Mouse (Mus musculus): ENCODE measurements around the gene Gm21988. TPM values are rescaled to one million over a fixed set of nuclear protein-coding genes. Genes with fewer than 3 reads are reported as not detected.

The Gm21988 gene
- polyA plus RNA-seq, 1 experiment from 2014 or later, result 15.3 TPM

DNA sequence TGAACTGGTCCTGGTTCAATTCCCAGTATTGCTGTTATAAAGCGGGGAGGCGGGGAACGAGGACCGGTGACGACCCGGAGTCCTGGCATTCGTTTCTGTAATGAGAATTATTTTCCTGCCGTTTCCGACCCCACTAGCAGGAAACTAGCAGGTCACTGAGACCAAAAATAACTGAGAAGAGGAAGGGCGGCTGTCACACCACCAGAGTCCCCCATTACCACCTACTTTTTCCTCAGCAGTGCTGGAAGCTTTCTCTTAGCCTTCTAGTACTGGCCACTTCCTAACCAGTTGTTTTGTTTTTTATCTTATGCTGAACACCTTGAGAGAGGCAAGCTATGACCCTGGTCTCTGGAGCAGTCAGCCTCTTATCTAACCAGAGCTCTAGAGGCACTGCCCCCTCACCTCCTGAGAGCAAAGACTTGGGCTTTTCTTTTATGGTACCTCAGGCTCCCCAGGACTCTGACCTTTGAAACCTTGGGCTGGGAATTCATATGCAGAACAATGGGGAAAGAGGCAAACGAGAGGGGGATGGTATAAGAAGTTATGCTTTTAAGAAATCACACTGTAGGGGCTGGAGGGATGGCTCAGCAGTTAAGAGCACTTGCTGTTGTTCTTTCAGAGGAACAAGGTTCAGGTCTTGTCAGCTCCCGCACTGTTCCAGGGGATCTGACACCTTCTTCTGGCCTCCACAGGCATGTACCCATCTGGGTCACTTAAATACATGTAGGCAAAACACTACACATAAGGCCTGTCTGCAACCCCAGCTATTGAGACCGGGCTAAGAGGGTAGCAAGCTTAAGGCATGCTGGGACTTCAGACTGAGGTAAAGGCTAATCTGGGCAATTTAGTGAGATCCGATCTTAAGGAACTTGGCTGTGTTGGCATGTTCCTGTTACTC is 17.8 kb downstream of the Gm21988 start:
- WGBS, result 13% methylated on average over 14 of the region's 14 CpGs
- Histone ChIP-seq H3K4me2 (replicated peaks; ENCODE audit: low read depth, low read length) (peak overlapping the region; percentile 85), H3K36me3 (ENCODE audit: insufficient read depth, low read length) (no peaks in the 10 kb centered on the region), H3K4me1 (ENCODE audit: insufficient read depth, low read depth, low read length) (peaks cover 16% of the 10 kb centered on the region; the same call in 1 of the 2 replicates), H3K4me3 (ENCODE audit: low read depth, low read length) (peak overlapping the region; percentile 43), H3K9ac (replicated peaks; ENCODE audit: low read depth) (peak overlapping the region; percentile 56), H3K27ac (ENCODE audit: low read length) (peak overlapping the region; percentile 84), H3K27me3 (replicated peaks; ENCODE audit: insufficient read depth, low read length) (0 out of 2 replicates have a peak, but pooled peaks cover under 1% of the 10 kb centered on the region), H3K9me3 (ENCODE audit: low read length) (no peaks in the 10 kb centered on the region)
- DNase-seq (ENCODE audit: low spot score) (peak; percentile 57), ATAC-seq (peak; percentile 21; the same call in 1 of the 2 replicates)
- no peak for TF ChIP-seq CTCF (IDR thresholded peaks at IDR 0.05)
- TF ChIP-seq EP300 (IDR thresholded peaks at IDR 0.05), result no peak

GRCm38 (mm10) chr11:70220731-70221602 is 18.7 kb downstream of the Gm21988 start, which contains the start of gene Slc16a13:
Slc16a13 (minus strand) TSS chr11:70221064.
- Histone ChIP-seq H3K4me2 (replicated peaks; ENCODE audit: low read depth, low read length) (peak within 1 kb of the TSS; percentile 85), H3K27ac (ENCODE audit: low read length) (peak within 1 kb of the TSS; percentile 84), H3K4me1 (ENCODE audit: insufficient read depth, low read depth, low read length) (peaks cover 14% of the 10 kb centered on the region; the same call in 1 of the 2 replicates), H3K27me3 (replicated peaks; ENCODE audit: insufficient read depth, low read length) (0 out of 2 replicates have a peak, but pooled peaks cover 8% of the 10 kb centered on the region), H3K9me3 (ENCODE audit: low read length) (no peaks in the 10 kb centered on the region), H3K4me3 (ENCODE audit: low read depth, low read length) (peak within 1 kb of the TSS; percentile 43), H3K9ac (replicated peaks; ENCODE audit: low read depth) (peak within 1 kb of the TSS; percentile 56), H3K36me3 (ENCODE audit: insufficient read depth, low read length) (no peaks in the 10 kb centered on the region)
- DNase-seq (ENCODE audit: low spot score) (peak; percentile 97), ATAC-seq (peak; percentile 96)
- WGBS, result under 1% methylated on average over 28 of the region's 28 CpGs
- TF ChIP-seq CTCF (IDR thresholded peaks at IDR 0.05) (no peak), EP300 (IDR thresholded peaks at IDR 0.05) (no peak)

GRCm38 (mm10) chr11:70220323-70220722 is 19.3 kb downstream of the Gm21988 start:
- Histone ChIP-seq H3K36me3 (ENCODE audit: insufficient read depth, low read length) (no peaks in the 10 kb centered on the region), H3K4me1 (ENCODE audit: insufficient read depth, low read depth, low read length) (peaks cover 14% of the 10 kb centered on the region; the same call in 1 of the 2 replicates), H3K9me3 (ENCODE audit: low read length) (no peaks in the 10 kb centered on the region), H3K27ac (ENCODE audit: low read length) (0 out of 2 replicates have a peak overlapping the region, but pooled peaks have one; percentile 34), H3K9ac (replicated peaks; ENCODE audit: low read depth) (peak overlapping the region; percentile 55), H3K27me3 (replicated peaks; ENCODE audit: insufficient read depth, low read length) (peaks cover 14% of the 10 kb centered on the region), H3K4me3 (ENCODE audit: low read depth, low read length) (peak overlapping the region; percentile 43), H3K4me2 (replicated peaks; ENCODE audit: low read depth, low read length) (peak overlapping the region; percentile 85)
- no peak for TF ChIP-seq EP300 (IDR thresholded peaks at IDR 0.05)
- no peak for TF ChIP-seq CTCF (IDR thresholded peaks at IDR 0.05)
- 3% methylated on average over 24 of the region's 24 CpGs for WGBS
- DNase-seq (ENCODE audit: low spot score), result no peak
- ATAC-seq, result no peak

GRCm38 (mm10) chr11:70219873-70220272 is 19.8 kb downstream of the Gm21988 start:
- Histone ChIP-seq H3K36me3 (ENCODE audit: insufficient read depth, low read length) (no peaks in the 10 kb centered on the region), H3K9me3 (ENCODE audit: low read length) (no peaks in the 10 kb centered on the region), H3K4me2 (replicated peaks; ENCODE audit: low read depth, low read length) (peak overlapping the region; percentile 85), H3K27ac (ENCODE audit: low read length) (no peak overlapping the region), H3K4me3 (ENCODE audit: low read depth, low read length) (peak overlapping the region; percentile 43), H3K9ac (replicated peaks; ENCODE audit: low read depth) (no peak overlapping the region), H3K4me1 (ENCODE audit: insufficient read depth, low read depth, low read length) (peaks cover 14% of the 10 kb centered on the region; the same call in 1 of the 2 replicates), H3K27me3 (replicated peaks; ENCODE audit: insufficient read depth, low read length) (peaks cover 18% of the 10 kb centered on the region)
- no peak for ATAC-seq
- DNase-seq (ENCODE audit: low spot score), result no peak
- 64% methylated on average over 7 of the region's 7 CpGs for WGBS
- TF ChIP-seq EP300 (IDR thresholded peaks at IDR 0.05) (no peak), CTCF (IDR thresholded peaks at IDR 0.05) (no peak)

GRCm38 (mm10) chr11:70218741-70219470 is 20.7 kb downstream of the Gm21988 start:
- H3K9ac ChIP-seq (replicated peaks; ENCODE audit: low read depth), result no peak overlapping the region
- H3K27me3 ChIP-seq (replicated peaks; ENCODE audit: insufficient read depth, low read length), result peaks cover 27% of the 10 kb centered on the region
- TF ChIP-seq EP300 (IDR thresholded peaks at IDR 0.05), result no peak
- no peak for TF ChIP-seq CTCF (IDR thresholded peaks at IDR 0.05)
- WGBS, result 88% methylated on average over 15 of the region's 15 CpGs
- no peaks in the 10 kb centered on the region for H3K9me3 ChIP-seq (ENCODE audit: low read length)
- DNase-seq (ENCODE audit: low spot score), result no peak
- H3K27ac ChIP-seq (ENCODE audit: low read length), result no peak overlapping the region
- no peak for ATAC-seq
- peaks cover 24% of the 10 kb centered on the region; the same call in 1 of the 2 replicates for H3K4me1 ChIP-seq (ENCODE audit: insufficient read depth, low read depth, low read length)
- H3K4me2 ChIP-seq (replicated peaks; ENCODE audit: low read depth, low read length), result no peak overlapping the region
- H3K36me3 ChIP-seq (ENCODE audit: insufficient read depth, low read length), result no peaks in the 10 kb centered on the region
- H3K4me3 ChIP-seq (ENCODE audit: low read depth, low read length), result no peak overlapping the region
